20 mouse cellular contexts compared by ENCODE assay signal in genomic region chr2:131309296-131309695, GRCm38 (mm10). TPM values are rescaled to one million over a fixed set of nuclear protein-coding genes. Genes with fewer than 3 reads are reported as not detected.
DNase-seq lines count a peak whose midpoint lies in the region; ATAC-seq and TF ChIP-seq lines count a peak whose summit lies in the region.
"Had no signal": no experiment of that assay in that cellular context is flagged by ENCODE, and none has a peak within 500 bp of the region (broad histone marks: within the 10 kb centered on the region; RNA-seq: fewer than 3 reads in every experiment).

No protein-coding gene starts in this region.

- H3K4me1 ChIP-seq in kidney, embryonic 14.5 days (ENCODE audit: control insufficient read depth, insufficient read depth, low read length), result no peaks in the 10 kb centered on the region
- H3K4me1 ChIP-seq in liver, postnatal 0 days (ENCODE audit: insufficient read depth), result no peaks in the 10 kb centered on the region
- H3K4me1 ChIP-seq in liver, embryonic 11.5 days (replicated peaks; ENCODE audit: control insufficient read depth, insufficient read depth, low read length), result no peaks in the 10 kb centered on the region
- H3K4me1 ChIP-seq in limb, embryonic 10.5 days, result no peaks in the 10 kb centered on the region
- H3K4me1 ChIP-seq: forebrain, embryonic 13.5 days; heart, embryonic 12.5 days; hindbrain, embryonic 15.5 days had no signal

- H3K9me3 ChIP-seq in kidney, embryonic 14.5 days (ENCODE audit: control insufficient read depth, low read length), result no peaks in the 10 kb centered on the region
- H3K9me3 ChIP-seq in liver, postnatal 0 days (ENCODE audit: low read length), result no peaks in the 10 kb centered on the region
- H3K9me3 ChIP-seq in liver, embryonic 11.5 days (ENCODE audit: control insufficient read depth, low read length), result no peaks in the 10 kb centered on the region
- no peaks in the 10 kb centered on the region for H3K9me3 ChIP-seq in limb, embryonic 10.5 days (replicated peaks)
- H3K9me3 ChIP-seq: embryonic facial prominence, embryonic 10.5 days; forebrain, embryonic 13.5 days; G1E; heart, embryonic 12.5 days; hindbrain, embryonic 15.5 days had no signal

- no peak for ATAC-seq in kidney, embryonic 14.5 days (ENCODE audit: low FRiP score, low TSS enrichment)
- peak; percentile 77 for ATAC-seq in liver, postnatal 0 days
- no peak for ATAC-seq in liver, embryonic 11.5 days (replicated peaks; ENCODE audit: low FRiP score)
- ATAC-seq: CD4-positive, CD25-positive, alpha-beta regulatory T cell, adult 4 months; forebrain, embryonic 13.5 days; forebrain, postnatal 0 days had no signal

- no peak overlapping the region for H3K4me3 ChIP-seq in kidney, embryonic 14.5 days (ENCODE audit: low read length)
- no peak overlapping the region for H3K4me3 ChIP-seq in liver, postnatal 0 days (ENCODE audit: low read depth, low read length)
- H3K4me3 ChIP-seq in liver, embryonic 11.5 days (ENCODE audit: low read depth, low read length), result no peak overlapping the region
- H3K4me3 ChIP-seq in limb, embryonic 10.5 days, result no peak overlapping the region
- H3K4me3 ChIP-seq: embryonic facial prominence, embryonic 10.5 days; forebrain, embryonic 13.5 days; heart, embryonic 12.5 days; hindbrain, embryonic 15.5 days had no signal

- TF ChIP-seq CTCF in liver, postnatal 0 days (IDR thresholded peaks at IDR 0.05; ENCODE audit: low read depth), result no peak

- DNase-seq in adrenal gland, adult 2 months, result peak; percentile 18
- DNase-seq in adrenal gland, postnatal 10 days, result no peak
- peak; percentile 54 for DNase-seq in kidney, adult 18-20 months
- DNase-seq in liver, postnatal 0 days, result peak; percentile 63
- no peak for DNase-seq in liver, embryonic 11.5 days (ENCODE audit: low spot score)
- DNase-seq in kidney, postnatal 4 days, result peak; percentile 22 to 23
- DNase-seq in limb, embryonic 10.5 days (ENCODE audit: low spot score), result no peak
- DNase-seq: B cell, adult 2 months; cerebellum, adult 11-12 months; cerebellum, adult 9-11 months; forebrain, postnatal 0 days; gastrocnemius, postnatal 14 days; heart, postnatal 36 days had no signal

- 66% methylated on average over 6 of the region's 6 CpGs for WGBS in kidney, embryonic 14.5 days
- 55% methylated on average over 6 of the region's 6 CpGs for WGBS in liver, postnatal 0 days (ENCODE audit: insufficient replicate concordance)
- WGBS in liver, embryonic 11.5 days, result 62% methylated on average over 6 of the region's 6 CpGs
- 67% methylated on average over 6 of the region's 6 CpGs for WGBS in limb, embryonic 10.5 days

- TF ChIP-seq EP300 in liver, postnatal 0 days (IDR thresholded peaks at IDR 0.05; ENCODE audit: low read depth), result no peak

- H3K36me3 ChIP-seq in kidney, embryonic 14.5 days (ENCODE audit: control insufficient read depth, insufficient read depth, low read length), result no peaks in the 10 kb centered on the region
- no peaks in the 10 kb centered on the region for H3K36me3 ChIP-seq in liver, postnatal 0 days (replicated peaks; ENCODE audit: insufficient read depth, low read length)
- no peaks in the 10 kb centered on the region for H3K36me3 ChIP-seq in liver, embryonic 11.5 days (ENCODE audit: control insufficient read depth, insufficient read depth, low read length)
- peaks cover 12% of the 10 kb centered on the region; the same call in 1 of the 2 replicates for H3K36me3 ChIP-seq in limb, embryonic 10.5 days
- H3K36me3 ChIP-seq: G1E had no signal

- no peak overlapping the region for H3K4me2 ChIP-seq in kidney, embryonic 14.5 days (replicated peaks; ENCODE audit: low read depth, low read length)
- H3K4me2 ChIP-seq in liver, postnatal 0 days (ENCODE audit: low read depth, low read length), result no peak overlapping the region
- H3K4me2 ChIP-seq in liver, embryonic 11.5 days, result no peak overlapping the region
- H3K4me2 ChIP-seq: forebrain, embryonic 13.5 days; heart, embryonic 12.5 days; hindbrain, embryonic 15.5 days had no signal

- H3K27me3 ChIP-seq in kidney, embryonic 14.5 days (ENCODE audit: control insufficient read depth, insufficient read depth, low read length), result no peaks in the 10 kb centered on the region
- H3K27me3 ChIP-seq in liver, postnatal 0 days (ENCODE audit: insufficient read depth, low read length), result no peaks in the 10 kb centered on the region
- H3K27me3 ChIP-seq in liver, embryonic 11.5 days (replicated peaks; ENCODE audit: control insufficient read depth, insufficient read depth, low read length), result no peaks in the 10 kb centered on the region
- no peaks in the 10 kb centered on the region for H3K27me3 ChIP-seq in limb, embryonic 10.5 days (ENCODE audit: low read depth, poor library complexity, severe bottlenecking)
- H3K27me3 ChIP-seq: forebrain, embryonic 13.5 days; heart, embryonic 12.5 days; hindbrain, embryonic 15.5 days had no signal

- H3K27ac ChIP-seq in kidney, embryonic 14.5 days (ENCODE audit: low read depth, low read length), result no peak overlapping the region
- no peak overlapping the region for H3K27ac ChIP-seq in liver, postnatal 0 days (ENCODE audit: low read depth)
- no peak overlapping the region for H3K27ac ChIP-seq in liver, embryonic 11.5 days (ENCODE audit: low read depth, low read length)
- H3K27ac ChIP-seq in limb, embryonic 10.5 days, result no peak overlapping the region
- H3K27ac ChIP-seq: embryonic facial prominence, embryonic 10.5 days; forebrain, embryonic 13.5 days; hindbrain, embryonic 15.5 days had no signal

- H3K9ac ChIP-seq in kidney, embryonic 14.5 days (ENCODE audit: low read depth, low read length), result no peak overlapping the region
- no peak overlapping the region for H3K9ac ChIP-seq in liver, postnatal 0 days (replicated peaks)
- no peak overlapping the region for H3K9ac ChIP-seq in liver, embryonic 11.5 days (ENCODE audit: low read depth, low read length)
- H3K9ac ChIP-seq: forebrain, embryonic 13.5 days; forebrain, postnatal 0 days; heart, embryonic 12.5 days; hindbrain, embryonic 15.5 days had no signal

RNA-seq across cellular contexts. Expression of gene Rnf24, which starts 43.4 kb away (rescaled TPM):
- 10 to 100 TPM in 1 of 2 experiments, 1 to 10 TPM in 1; 8.6 to 13.0 TPM for total RNA-seq in adrenal gland, adult 2 months (2021)
- 2.4 and 2.5 TPM in 2 replicates for polyA plus RNA-seq in adrenal gland, adult 2 months (2012; rRNA removed)
- total RNA-seq in adrenal gland, postnatal 10 days (2021), result 1 to 10 TPM; 9.3 to 10.0 TPM
- polyA plus RNA-seq in kidney, embryonic 14.5 days (2014; fragmentation: Nextera tagmentation; extraction: Ambion mirVana), result 3.9 and 4.8 TPM in 2 replicates
- polyA plus RNA-seq in liver, postnatal 0 days (2015; fragmentation: Nextera tagmentation; extraction: Ambion mirVana), result 0.50 and 0.94 TPM in 2 replicates
- polyA plus RNA-seq in liver, embryonic 11.5 days (2014; fragmentation: Nextera tagmentation; extraction: Ambion mirVana), result 1.2 and 1.7 TPM in 2 replicates
- polyA plus RNA-seq in limb, embryonic 10.5 days (2016; fragmentation: Nextera tagmentation; extraction: Ambion mirVana), result 8.1 and 9.7 TPM in 2 replicates

RNA-seq across cellular contexts. Expression of gene Pank2, which starts 47.0 kb away (rescaled TPM):
- 10 to 100 TPM; 51.7 to 55.2 TPM for total RNA-seq in adrenal gland, adult 2 months (2021)
- polyA plus RNA-seq in adrenal gland, adult 2 months (2012; rRNA removed), result 9.8 and 10.7 TPM in 2 replicates
- 10 to 100 TPM; 52.7 to 57.7 TPM for total RNA-seq in adrenal gland, postnatal 10 days (2021)
- polyA plus RNA-seq in kidney, embryonic 14.5 days (2014; fragmentation: Nextera tagmentation; extraction: Ambion mirVana), result 45.4 and 49.3 TPM in 2 replicates
- 17.2 and 21.3 TPM in 2 replicates for polyA plus RNA-seq in liver, postnatal 0 days (2015; fragmentation: Nextera tagmentation; extraction: Ambion mirVana)
- 37.1 and 41.7 TPM in 2 replicates for polyA plus RNA-seq in liver, embryonic 11.5 days (2014; fragmentation: Nextera tagmentation; extraction: Ambion mirVana)
- 45.0 and 46.3 TPM in 2 replicates for polyA plus RNA-seq in limb, embryonic 10.5 days (2016; fragmentation: Nextera tagmentation; extraction: Ambion mirVana)

Comparison
In these comparisons a context has a peak if more than half of its experiments do, and no peak if none do; other contexts are left out.
1. DNase-seq: peak in adrenal gland, adult 2 months (single experiment), kidney, adult 18-20 months (single experiment), liver, postnatal 0 days (single experiment) and kidney, postnatal 4 days (2 of 2); none in adrenal gland, postnatal 10 days (single experiment), liver, embryonic 11.5 days (single experiment) and limb, embryonic 10.5 days (single experiment).